Mouse (Mus musculus) c-Kit-positive CD71-negative TER-119-negative erythroid progenitor cells, embryonic 14.5 days (primary cell): ENCODE data around the gene Eomes.

Experiments
- DNase-seq: peaks from one replicate; pipeline ENCODE4 v3.0.0-alpha.2; 2013; ENCODE audit warnings: low read depth

The Eomes gene

GRCm38 (mm10) chr9:118488138-118488895 lies 10.3 kb downstream of the Eomes start:
- no peak for DNase-seq

- DNase-seq, result no peak
Measured at GRCm38 (mm10) chr9:118488896-118489578, 11.0 kb downstream of the Eomes start.

- DNase-seq, result no peak
Measured at GRCm38 (mm10) chr9:118489579-118490019, 11.6 kb downstream of the Eomes start.

DNA sequence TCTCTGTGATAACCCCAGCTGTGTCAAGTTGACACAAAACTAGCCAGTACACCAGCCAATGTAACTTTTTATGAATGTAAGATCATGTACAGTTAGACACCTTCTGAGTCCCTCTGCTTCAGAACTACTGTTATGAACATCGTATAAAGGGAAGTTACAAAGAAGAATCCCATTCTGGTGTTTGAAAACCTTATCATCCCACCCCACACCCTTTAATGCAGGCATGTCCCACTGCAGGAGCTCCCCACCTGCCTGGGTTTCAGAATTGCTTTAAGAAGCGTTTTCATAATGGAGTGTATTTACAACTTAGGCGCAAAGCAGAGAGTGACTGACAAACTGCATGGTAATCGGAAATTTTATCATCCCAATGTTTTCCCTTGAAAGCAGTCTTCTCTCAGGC lies 13.2 kb downstream of the Eomes start:
- no peak for DNase-seq

GRCm38 (mm10) chr9:118492932-118493698 lies 15.1 kb downstream of the Eomes start:
- no peak for DNase-seq

DNA sequence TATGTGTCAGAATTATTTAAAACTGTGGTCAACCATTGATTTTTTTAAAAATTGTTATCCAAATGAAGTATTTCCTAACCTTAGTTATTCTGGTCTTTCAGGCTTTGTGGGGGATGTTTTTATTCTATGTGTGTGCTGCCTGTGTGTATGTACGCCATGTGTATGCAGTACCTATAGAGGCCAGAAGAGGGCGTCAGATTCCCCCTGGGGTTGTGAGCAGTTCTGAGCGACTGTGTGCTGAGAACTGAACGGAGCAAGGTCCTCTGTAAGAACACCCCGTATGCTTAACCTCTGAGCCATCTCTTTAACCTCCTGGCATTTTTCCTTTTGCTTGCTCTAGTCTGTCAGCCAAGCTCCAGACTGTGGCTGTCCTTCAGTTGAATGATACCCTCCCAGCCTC lies 16.1 kb downstream of the Eomes start:
- no peak for DNase-seq

- no peak for DNase-seq
Measured at GRCm38 (mm10) chr9:118495933-118496332, 17.9 kb downstream of the Eomes start.

DNA sequence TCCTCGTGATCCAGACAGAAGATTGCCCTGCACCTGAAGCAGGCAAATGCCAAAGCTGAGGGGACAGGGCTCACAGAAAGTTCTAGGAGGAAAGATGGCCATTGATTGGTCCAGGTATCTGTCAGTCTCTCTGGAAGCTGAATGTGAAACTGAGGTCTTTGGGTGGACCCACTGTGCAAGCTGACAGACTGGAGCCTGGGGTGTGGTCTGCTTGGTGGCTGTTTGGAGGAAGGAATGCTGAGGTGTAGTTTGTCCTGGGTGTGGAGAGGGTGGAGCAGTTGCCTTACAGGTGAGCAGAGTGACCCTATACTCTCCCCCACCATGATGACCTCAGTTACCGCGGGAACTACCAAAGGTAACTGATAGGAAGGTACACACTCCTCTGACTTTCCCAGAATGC lies 18.9 kb downstream of the Eomes start:
- no peak for DNase-seq

GRCm38 (mm10) chr9:118498061-118498460 lies 20.0 kb downstream of the Eomes start:
- DNase-seq, result no peak

DNA sequence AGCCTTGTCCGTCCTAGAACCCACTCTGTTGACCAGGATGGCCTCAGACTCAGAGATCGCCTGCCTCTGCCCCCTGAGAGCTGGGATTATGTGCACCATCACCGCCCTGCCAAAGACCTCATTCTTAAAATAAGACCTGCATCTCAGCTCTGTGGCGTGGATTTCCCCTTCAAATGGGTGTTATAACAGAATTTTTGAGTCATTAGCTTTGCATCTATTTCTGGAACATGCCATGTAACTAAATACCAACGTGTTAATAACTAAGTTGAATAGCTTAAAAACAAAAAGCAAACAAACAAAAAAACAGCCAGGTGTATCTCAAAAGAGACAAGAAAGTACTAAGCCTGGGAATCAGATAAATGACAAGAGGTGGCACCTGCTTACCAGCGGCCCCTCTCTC lies 23.0 kb downstream of the Eomes start:
- no peak for DNase-seq

DNA sequence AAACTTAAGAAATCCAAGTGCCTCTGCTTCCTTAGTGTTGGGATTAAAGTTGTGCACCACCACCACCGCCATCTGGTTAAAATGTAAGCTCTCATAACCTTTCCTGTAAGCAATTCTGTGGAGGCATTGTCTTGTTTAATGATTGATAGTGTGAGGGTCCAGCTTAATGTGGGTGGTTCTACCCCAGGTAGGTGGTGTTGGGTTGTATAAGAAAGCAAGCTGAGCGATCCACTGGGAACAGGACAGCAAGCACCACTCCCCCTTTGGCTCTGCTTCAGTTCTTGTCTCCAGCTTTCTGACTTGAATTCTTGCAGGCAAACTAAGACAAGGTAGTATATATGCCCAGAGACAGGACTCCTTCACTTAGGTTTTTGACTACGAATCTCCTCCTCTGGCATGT lies 26.6 kb downstream of the Eomes start:
- no peak for DNase-seq

DNA sequence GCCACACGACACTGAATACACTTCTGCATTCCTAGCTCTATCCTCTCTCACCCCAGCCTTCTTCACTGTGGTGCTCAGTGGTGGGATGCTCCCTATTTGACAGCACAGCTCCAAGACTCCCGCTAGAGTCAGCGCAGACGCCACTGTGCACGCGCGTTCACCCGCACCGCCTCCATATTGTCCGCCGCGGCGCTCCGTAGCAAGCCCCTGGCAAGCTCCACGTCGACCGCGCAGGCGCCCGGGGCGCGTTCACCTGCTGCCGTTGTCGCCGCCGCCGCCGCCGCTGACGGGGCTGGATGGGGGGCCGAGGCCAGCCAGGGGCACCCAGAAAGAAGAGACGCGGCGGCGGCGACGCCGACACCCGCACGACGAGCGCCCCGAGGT lies 28.0 kb downstream of the Eomes start, which contains the start of gene Golga4:
Gene Golga4 (plus strand): TSS at position 248 of the 384 bp plus-strand sequence.
- DNase-seq, result peak; percentile 65

- DNase-seq, result no peak
Measured at GRCm38 (mm10) chr9:118506404-118507231, 28.6 kb downstream of the Eomes start.

DNA sequence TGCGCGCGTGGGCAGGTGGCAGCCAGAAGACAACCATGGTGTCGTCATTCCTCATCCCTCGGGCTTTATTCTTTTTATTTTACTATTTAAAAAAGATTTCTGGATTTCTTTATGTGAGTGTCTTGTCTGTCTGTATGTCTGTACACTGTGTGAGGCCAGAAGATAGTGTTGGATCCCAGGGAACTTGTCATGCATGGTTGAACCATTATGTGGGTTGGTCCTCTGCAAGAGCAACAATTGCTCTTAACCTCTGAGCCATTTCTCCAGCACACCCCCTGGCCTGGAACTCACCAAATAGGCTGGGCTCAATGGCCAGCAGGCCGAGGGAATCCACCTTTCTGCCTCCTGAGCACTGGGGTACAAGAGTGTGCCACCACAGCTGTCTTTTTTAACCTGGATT lies 29.5 kb downstream of the Eomes start:
- DNase-seq, result no peak

DNA sequence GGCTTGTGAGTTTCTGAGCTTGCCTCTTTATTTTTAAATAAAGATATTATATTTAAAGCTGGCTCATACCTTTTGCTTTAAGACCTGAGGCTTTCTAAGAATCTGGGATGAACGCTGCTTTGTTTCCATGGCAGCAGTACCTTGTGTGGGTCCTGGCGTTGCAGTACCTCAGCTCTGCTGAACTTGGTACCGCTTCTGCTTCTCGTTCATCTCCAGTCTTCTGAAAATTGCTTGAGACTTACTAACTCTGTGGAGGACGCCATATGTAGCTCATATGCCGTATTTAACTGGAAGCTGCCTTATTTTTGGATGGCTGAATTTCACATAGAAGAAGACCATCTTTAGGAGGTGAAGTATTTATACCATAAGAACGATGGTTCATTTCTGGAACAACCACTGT lies 30.6 kb downstream of the Eomes start:
- no peak for DNase-seq

GRCm38 (mm10) chr9:118510941-118511690 lies 33.1 kb downstream of the Eomes start:
- no peak for DNase-seq

- no peak for DNase-seq
Measured at GRCm38 (mm10) chr9:118512681-118513233, 34.7 kb downstream of the Eomes start.

GRCm38 (mm10) chr9:118515476-118515875 lies 37.5 kb downstream of the Eomes start:
- no peak for DNase-seq

DNA sequence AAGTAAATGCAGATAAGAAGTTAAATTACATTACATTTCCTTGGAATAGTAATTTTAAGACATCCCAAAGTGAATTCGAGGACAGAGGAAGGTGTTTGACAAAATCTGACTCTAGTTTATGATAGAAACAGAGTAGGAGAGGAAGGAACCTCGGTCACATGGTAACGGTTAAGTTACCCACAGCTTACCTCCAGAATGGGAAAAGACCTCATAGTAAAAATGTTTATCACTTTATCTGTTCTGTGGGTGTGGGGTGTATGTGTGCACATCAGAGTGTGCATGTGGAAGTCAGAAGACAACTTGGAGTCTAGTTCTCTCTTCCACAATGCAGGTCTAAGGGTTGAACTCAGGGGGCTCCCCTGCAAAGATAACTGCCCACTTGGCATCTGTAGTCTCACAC lies 38.1 kb downstream of the Eomes start:
- DNase-seq, result no peak

DNA sequence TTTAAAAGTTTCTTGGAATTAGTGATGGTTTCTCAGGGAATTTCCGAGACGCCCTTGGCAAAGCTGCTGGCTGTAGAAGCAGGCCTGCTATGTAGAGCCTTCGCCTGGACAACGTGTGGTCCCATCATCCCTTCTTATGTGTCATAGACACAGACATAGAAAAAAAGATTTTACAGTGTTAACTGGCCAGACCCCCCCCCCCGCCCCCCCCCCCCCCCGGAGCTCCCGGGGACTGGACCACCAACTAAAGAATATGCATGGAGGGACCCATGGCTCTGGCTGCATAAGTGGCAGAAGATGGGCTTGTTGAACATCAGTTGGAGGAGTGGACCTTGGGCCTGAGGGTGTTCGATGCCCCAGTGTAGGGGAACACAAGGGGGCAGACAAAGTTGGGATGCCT lies 39.6 kb downstream of the Eomes start:
- no peak for DNase-seq

DNA sequence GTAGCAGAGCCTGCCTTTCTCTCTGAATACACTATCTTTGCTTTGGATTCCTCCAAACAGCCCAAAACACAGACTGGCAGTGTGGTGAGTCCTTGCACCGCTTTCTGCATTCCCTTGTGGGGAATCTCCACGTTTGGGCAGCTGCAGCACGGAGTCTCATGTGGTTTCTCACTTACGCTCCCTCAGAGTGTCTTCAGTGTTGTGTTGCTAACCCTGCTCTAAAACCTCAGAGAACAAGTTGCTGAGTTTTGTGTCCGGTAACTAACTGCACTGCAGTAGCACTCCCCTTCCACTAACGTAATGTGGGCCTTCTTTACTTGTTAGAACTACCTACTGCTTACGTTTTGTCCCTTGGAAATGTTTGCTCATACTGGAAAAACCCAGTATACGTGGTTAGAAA lies 41.1 kb downstream of the Eomes start:
- no peak for DNase-seq
